Mouse (Mus musculus) monocyte, adult 2 months (primary cell): ENCODE results near the gene Baiap2.
A peak's percentile ranks its signal among the peaks of the same experiment; 100 is the strongest.

Experiments
- DNase-seq, 2 experiments: peaks; one replicate each; pipeline ENCODE4 v3.0.0; 2022; ENCODE audit warnings: low spot score in 2 of 2, low read depth in 1 of 2

The Baiap2 gene

DNA sequence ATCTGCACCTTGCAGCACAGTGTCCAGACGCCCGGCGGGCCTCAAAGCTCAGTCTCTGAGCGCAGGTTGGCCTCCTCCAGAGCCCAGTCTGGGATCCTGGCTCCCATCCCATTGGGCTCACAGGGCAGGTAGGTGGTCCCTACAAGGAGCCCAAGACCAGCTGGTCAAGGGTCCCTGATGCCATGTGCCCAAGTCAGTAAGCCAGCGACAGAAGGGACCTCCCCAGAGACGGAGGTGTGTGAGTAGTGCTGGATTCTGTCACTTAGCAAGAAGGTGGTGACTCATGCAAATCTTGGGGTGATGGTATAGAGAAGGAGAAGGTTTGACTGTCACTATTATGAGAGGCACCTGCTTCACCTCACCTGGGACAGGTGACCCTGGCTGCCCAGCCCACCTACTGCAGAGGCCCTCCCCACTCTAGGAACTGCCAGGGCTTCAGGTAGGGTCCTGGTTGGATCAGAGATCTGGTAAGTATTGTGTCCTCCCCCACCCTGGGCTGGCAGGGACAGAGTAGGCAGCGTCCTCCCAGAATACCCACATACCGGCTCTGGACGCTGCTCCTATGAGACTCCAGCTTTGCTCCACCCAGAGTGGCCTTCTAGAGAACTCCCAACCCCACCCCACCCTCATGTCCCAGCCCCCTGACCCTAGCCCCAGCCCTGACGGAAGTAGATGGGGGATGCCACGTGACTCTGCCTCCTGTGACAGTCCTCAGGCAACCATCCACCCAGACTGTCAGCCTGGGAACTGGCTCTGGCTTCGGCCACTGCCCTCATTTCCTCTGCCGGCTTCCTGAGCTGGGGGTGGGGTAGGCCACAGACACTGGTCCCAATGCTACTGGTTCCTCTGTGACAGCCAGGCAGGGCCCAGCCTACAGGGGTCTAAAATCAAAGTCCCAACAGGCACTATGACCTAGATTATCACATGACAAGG, 98.9 kb downstream of the Baiap2 start:
- peak; percentile 75 to 81 for DNase-seq

DNA sequence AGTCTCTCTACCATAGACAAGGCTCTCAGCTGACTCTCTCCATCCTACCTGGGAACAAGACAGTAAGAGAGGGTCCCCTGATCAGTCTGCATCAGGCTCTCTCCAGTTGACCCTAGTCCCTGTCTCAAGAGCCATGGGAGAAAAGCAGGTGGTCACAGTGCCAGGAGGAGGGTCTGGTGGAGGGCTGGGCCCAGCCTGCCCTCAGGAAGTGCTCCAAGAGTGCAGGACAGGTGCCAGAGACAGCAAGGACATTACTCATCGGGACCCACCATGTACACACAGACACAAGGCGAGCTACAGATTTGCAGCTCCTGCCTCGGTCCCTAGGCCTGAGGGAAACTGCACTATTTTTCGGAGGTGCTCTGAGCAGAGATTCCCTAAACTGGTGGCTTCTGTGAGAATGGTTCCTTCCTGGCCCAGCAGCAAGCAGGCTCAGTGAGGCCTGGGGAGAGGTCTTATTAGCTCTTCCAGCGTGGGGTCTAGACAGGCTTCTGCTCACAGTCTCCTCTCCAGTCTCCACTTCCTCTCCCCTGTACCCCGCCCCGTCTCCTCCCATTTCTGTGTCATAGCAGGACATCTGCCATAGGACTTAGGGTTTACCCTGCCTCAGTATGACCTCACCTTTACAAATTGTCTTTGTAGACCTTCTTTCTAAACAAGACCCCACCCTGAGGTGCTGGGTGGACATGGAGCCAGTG, 99.7 kb downstream of the Baiap2 start:
- peak in 1 of 2 experiments; percentile 47 for DNase-seq

GRCm38 (mm10) chr11:120045341-120045740, 102.8 kb downstream of the Baiap2 start:
- DNase-seq, result no peak

DNA sequence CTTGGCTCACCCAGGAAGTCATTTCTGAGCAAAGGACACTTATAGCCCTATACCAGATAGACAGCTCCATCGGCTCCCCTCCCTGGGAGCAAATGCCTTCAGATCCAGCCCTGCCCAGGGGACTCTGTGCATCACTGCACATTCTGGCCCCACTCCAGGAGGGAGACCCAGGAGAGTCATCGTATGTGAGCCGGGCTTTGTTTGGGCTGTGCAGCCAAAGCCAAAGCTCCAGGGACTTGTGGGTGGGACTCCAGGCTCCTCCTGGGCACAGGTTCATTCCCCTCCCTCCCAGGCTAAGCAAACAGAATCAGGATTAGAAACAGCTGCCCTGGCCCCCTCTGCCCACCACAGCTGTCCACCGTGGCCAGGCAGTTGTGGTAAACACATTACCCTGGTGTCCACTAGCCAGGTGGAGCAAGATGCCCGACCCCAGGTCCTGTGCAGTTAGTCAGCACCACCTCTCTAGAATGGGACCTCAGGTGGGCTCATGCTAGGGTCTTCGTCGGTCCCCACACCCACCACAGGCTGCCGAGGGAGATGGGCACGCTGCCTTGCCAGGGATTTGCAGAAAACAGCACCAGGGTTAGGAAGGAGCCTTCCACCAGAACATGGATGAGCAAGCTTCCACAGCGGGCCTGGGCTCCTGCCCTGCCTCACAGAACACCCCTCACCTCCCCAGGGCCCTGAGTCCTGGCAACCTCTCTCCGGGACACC, 103.4 kb downstream of the Baiap2 start:
- no peak for DNase-seq

GRCm38 (mm10) chr11:120046553-120047191, 104.1 kb downstream of the Baiap2 start, which contains the start of gene Aatk:
Gene Aatk, minus strand, starts transcription at chr11:120047167.
- no peak for DNase-seq

- DNase-seq, result no peak
Measured at GRCm38 (mm10) chr11:120047531-120048251, 105.1 kb downstream of the Baiap2 start.

GRCm38 (mm10) chr11:120048252-120048556, 105.6 kb downstream of the Baiap2 start:
- no peak for DNase-seq

- no peak for DNase-seq
Measured at GRCm38 (mm10) chr11:120049067-120049466, 106.5 kb downstream of the Baiap2 start.

DNA sequence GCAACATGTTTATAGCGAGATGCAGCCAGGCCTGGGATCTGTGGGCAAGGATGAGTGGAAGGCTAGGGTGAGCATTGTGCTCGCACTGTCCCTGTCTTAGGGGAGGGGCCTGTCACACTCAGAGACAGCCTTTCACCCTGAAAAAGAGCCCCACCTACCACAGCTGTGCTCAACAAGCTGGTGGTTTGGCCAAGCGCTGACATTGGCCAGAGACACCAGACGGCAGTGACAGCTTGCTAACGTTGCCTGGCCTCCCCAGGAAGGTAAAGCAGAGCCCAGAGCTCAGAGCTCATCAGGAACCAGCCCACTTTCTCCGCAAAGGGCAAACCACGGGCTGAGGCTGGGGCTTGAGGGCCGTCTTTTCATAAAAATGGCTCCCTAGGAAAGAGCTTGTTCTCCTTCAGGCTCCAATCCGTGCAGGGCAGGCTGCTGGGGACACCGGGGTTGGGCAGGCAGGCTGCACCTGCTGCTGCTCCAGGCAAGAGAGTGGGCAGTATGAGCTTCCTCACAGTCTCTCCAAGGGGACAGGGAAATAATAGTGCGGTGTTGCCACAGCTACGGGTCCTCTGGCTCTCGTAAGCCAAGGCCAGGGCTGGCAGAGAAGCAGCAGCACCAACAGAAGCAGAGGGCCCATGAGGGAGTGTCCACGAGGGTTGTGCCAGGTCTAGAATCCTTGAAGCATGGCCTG, 108.7 kb downstream of the Baiap2 start:
- no peak for DNase-seq

DNA sequence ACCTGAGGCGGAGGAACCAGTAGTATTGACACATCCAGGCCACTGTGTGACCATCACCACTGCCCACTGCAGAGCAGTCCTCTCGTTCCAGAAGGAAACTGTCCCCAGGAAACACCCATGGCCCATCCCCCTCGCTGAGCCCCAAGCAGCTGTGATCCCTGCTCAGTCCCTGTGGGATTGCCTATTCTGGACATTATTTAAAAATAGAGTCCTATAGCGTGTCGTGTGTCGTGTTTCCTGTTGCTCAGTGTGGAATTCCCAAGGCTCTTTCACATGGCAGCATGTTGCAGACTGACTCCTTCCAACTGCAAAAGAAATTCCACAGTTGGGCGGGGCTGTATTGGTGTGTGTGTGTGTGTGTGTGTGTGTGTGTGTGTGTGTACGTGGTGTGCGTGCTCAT, 109.7 kb downstream of the Baiap2 start:
- DNase-seq, result no peak

DNA sequence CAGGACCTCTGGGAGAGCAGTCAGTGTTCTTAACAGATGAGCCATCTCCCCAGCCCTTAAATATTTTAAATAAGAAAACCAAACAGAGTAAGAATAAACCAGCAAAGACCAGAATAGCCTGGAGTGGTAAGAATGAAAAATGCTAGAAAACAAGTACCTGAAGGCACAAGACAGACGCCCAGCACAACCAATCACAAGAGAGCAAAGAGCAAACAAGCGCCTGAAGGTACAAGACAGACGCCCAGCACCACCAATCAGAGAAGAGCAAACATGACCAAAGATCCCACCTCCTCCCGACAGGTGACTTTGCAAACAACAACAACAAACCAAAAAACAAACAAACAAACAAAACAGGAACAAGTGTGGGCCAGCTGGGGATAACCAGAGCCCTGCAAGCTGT, 111.3 kb downstream of the Baiap2 start:
- DNase-seq, result no peak

- DNase-seq, result no peak
Measured at GRCm38 (mm10) chr11:120055953-120056732, 113.6 kb downstream of the Baiap2 start.
